Mouse (Mus musculus) G1E (cell line): ENCODE results near the gene Pde4dip.

ENCODE experiments used
- CTCF ChIP-seq: IDR thresholded peaks from 2 replicates; pipeline ENCODE4 v1.5.1; 2012; ENCODE audit warnings: low read depth, low read length, inconsistent platforms, mixed read lengths
- GATA1 ChIP-seq: IDR thresholded peaks from 2 replicates; pipeline ENCODE4 v1.6.1; 2012; ENCODE audit warnings: borderline replicate concordance, low read length, inconsistent platforms, mixed read lengths
- GATA2 ChIP-seq: IDR thresholded peaks from 2 replicates; pipeline ENCODE4 v1.6.1; 2012; ENCODE audit warnings: low read depth, low read length, inconsistent platforms, borderline replicate concordance
- TAL1 ChIP-seq: conservative IDR thresholded peaks from 2 replicates; pipeline ENCODE4 v1.6.1; 2012; ENCODE audit warnings: low read depth, low read length, inconsistent platforms, mixed read lengths

DNA sequence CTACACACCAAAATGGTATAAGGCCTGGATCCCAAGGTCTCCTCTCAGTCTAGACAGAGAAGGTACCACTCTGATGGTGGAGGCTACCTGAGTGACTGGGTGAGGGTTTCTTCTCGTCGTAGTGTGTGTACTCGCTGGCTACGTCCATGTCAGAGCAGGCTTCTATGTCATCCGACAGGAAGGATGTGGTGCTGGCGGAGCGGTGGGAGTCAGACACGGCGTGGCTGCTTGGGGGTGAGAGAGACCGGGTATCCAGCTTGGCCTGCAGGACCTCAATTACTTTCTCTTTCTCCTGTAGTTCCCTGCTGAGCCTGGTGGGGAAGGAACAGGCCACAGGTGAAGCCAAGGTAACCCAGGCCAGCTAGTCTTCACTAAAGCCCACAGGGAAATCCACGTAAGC is 178.4 kb downstream of the Pde4dip start:
- TF ChIP-seq CTCF (no peak), GATA1 (no peak), GATA2 (no peak), TAL1 (no peak)
